Mouse (Mus musculus) liver, adult 2 months (tissue): ENCODE results near the gene Sept10.

Experiments
- CTCF ChIP-seq: fragments of 200-500 bp; IDR thresholded peaks from 2 replicates; pipeline ENCODE4 v1.5.1; 2011; ENCODE audit warnings: low read depth, low read length, control low read depth
- POLR2A ChIP-seq: fragments of 200-500 bp; IDR thresholded peaks from 2 replicates; pipeline ENCODE4 v1.6.1; 2011; ENCODE audit warnings: low read length, control low read depth; ENCODE audit not compliant: insufficient read depth; ENCODE audit errors: extremely low read depth

DNA sequence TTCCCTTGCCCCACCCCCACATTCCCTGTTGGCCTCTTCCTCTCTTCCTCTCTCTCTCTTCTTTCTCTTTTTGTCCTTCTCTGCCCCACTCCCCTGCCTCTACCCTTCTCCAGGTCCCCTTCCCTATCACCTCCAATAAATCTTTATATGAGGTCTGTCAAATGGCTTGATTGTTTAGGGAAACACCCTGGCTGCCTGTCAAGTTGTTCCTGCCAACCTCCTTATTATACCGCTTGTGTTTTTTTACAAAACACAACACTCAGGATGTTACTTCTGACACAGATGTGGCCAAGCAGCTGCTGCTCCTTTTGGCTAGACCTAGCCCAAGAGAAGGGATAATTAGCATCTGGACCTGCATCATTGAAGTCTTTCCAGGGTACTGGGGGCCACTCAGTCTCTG lies 40.4 kb upstream of the Sept10 start:
- TF ChIP-seq CTCF: no peak
- no peak for TF ChIP-seq POLR2A
